Mouse (Mus musculus) embryonic facial prominence, embryonic 15.5 days (tissue): ENCODE measurements around the gene Klra5. TPM values are rescaled to one million over a fixed set of nuclear protein-coding genes. Genes with fewer than 3 reads are reported as not detected.
"Not testable (repeated sequence)": the region's sequence is repeated elsewhere in the genome, so short reads cannot be mapped to it uniquely, and the experiment has no call there.

Experiments used
- ATAC-seq: fragments of 200-750 bp; cut with Nextera tagmentation; 2 replicates; pipeline ENCODE4 v1.8.0; 2017; ENCODE audit warnings: low read depth, moderate TSS enrichment; ENCODE audit not compliant: insufficient number of reproducible peaks, low FRiP score, low TSS enrichment
- H3K27ac ChIP-seq: fragments of 300-500 bp; sonication (generic); replicated peaks from 2 replicates; pipeline ENCODE4 v1.5.1; 2015; ENCODE audit warnings: mild to moderate bottlenecking, inconsistent platforms
- H3K27me3 ChIP-seq: fragments of 300-500 bp; sonication (generic); 2 replicates; pipeline ENCODE4 v1.6.1; 2015; ENCODE audit warnings: inconsistent platforms
- H3K36me3 ChIP-seq: fragments of 300-500 bp; sonication (generic); 2 replicates; pipeline ENCODE4 v1.6.1; 2015; ENCODE audit warnings: mild to moderate bottlenecking, inconsistent platforms
- H3K4me1 ChIP-seq: fragments of 300-500 bp; sonication (generic); 2 replicates; pipeline ENCODE4 v1.6.1; 2015; ENCODE audit warnings: inconsistent platforms
- H3K4me2 ChIP-seq: fragments of 300-500 bp; sonication (generic); replicated peaks from 2 replicates; pipeline ENCODE4 v1.6.1; 2015; ENCODE audit warnings: mild to moderate bottlenecking, inconsistent platforms
- H3K4me3 ChIP-seq: fragments of 300-500 bp; sonication (generic); replicated peaks from 2 replicates; pipeline ENCODE4 v1.5.1; 2015; ENCODE audit warnings: mild to moderate bottlenecking, inconsistent platforms
- H3K9ac ChIP-seq: fragments of 300-500 bp; sonication (generic); 2 replicates; pipeline ENCODE4 v1.6.1; 2015; ENCODE audit warnings: inconsistent platforms
- H3K9me3 ChIP-seq: fragments of 300-500 bp; sonication (generic); replicated peaks from 2 replicates; pipeline ENCODE4 v1.6.1; 2016; ENCODE audit warnings: inconsistent platforms
- WGBS: fragments of 180-500 bp; shearing (Covaris S2); methylation state at CpG from one replicate; pipeline ENCODE4 v1.1.7; 2015; 5-methylcytosine and 5-hydroxymethylcytosine counted together
- polyA plus RNA-seq: library from polyadenylated mRNA; unstranded; fragments of >200 nt; fragmentation: Nextera tagmentation; extraction: Ambion mirVana; gene quantifications from 2 replicates; pipeline ENCODE4 v1.2.1, GENCODE M21; 2015

Klra5 gene
- not detected in 2 replicates for polyA plus RNA-seq

DNA sequence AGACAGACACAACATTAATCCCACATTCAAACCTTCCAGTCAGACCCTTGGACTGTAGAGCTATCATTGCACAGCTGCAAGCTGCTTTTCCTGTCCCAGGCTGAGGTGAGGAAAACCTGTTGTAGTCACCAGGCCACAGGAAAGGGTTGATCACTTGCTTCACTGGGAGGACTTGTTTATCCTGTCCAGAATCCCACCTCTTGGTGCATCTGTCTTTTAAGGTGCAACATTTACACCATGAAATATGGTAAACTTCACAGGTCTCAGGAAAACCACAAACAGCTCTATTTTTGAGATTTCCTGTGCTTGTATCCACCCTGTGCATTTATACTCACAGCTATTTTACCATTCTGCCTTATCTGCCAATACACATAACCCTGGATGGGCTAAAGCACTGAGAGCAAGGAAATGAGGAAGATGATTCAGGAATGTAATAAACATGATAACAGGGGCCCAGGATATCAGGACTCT is at the start of gene Klra5:
Gene Klra5 (minus strand): TSS at position 175 of the 471 bp plus-strand sequence.
- H3K4me2 ChIP-seq, H3K27ac ChIP-seq, H3K36me3 ChIP-seq, H3K9ac ChIP-seq, ATAC-seq, H3K9me3 ChIP-seq, H3K27me3 ChIP-seq, H3K4me3 ChIP-seq, H3K4me1 ChIP-seq: not testable (repeated sequence)

- Histone ChIP-seq H3K4me2 (no peak overlapping the region), H3K4me3 (no peak overlapping the region), H3K4me1 (no peaks in the 10 kb centered on the region), H3K27ac (no peak overlapping the region), H3K27me3 (no peaks in the 10 kb centered on the region), H3K9ac (no peak overlapping the region), H3K9me3 (no peaks in the 10 kb centered on the region; the same call in 1 of the 2 replicates), H3K36me3 (no peaks in the 10 kb centered on the region)
- no peak for ATAC-seq
- 75% methylated on average over 1 of the region's 1 CpGs for WGBS
These were observed 454 bp downstream of the Klra5 start for GRCm38 (mm10) chr6:129916996-129917395.

DNA sequence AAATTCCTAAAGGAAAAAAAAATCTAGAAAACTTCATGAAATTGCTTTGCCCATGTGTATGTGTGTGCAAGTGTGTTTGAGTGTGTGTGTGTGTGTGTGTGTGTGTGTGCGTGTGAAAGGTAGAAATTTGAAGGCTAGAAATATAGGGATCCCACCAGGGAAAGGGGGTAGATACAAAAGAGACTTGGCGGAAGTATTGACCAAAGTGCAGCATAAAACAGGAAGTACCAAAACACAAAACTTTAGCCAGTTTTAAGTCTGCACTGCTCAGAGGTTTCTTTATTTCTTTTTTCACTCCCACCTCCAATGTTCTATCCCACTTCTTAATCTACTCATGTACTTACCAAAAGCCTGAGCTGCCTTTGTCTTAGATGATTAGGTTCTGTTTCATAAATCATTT is 34.9 kb downstream of the Klra5 start:
- Histone ChIP-seq H3K36me3 (no peaks in the 10 kb centered on the region), H3K4me2 (no peak overlapping the region), H3K27me3 (no peaks in the 10 kb centered on the region), H3K27ac (no peak overlapping the region), H3K4me1 (no peaks in the 10 kb centered on the region), H3K4me3 (no peak overlapping the region), H3K9ac (no peak overlapping the region), H3K9me3 (no peaks in the 10 kb centered on the region)
- ATAC-seq, result no peak
- 92% methylated on average over 2 of the region's 2 CpGs for WGBS

DNA sequence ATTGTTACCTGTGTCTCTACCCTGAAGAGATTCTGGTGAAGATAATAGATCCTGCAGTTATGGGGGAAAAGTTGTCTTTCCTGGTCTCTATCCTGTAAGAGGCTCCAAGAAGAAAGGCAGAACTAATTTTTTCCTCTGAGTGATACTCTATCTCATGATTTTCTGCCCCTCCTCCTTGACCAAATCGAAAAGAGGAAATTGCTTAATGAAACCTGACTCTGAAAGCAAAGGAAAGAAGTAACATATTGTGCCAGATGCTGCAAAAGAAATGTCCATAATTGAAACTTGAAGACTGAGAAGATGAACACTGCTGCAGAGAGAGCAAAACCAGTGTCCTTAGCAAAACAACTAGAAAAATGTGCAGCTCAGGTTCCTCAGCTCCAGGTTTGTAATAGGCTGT is 40.9 kb downstream of the Klra5 start, which contains the start of gene Klra17:
Gene Klra17 (minus strand): TSS at position 124 of the 400 bp plus-strand sequence.
- Histone ChIP-seq H3K4me2 (no peak within 1 kb of the TSS), H3K9ac (no peak within 1 kb of the TSS), H3K4me1 (no peaks in the 10 kb centered on the region), H3K4me3 (no peak within 1 kb of the TSS), H3K9me3 (no peaks in the 10 kb centered on the region), H3K36me3 (no peaks in the 10 kb centered on the region), H3K27me3 (no peaks in the 10 kb centered on the region), H3K27ac (no peak within 1 kb of the TSS)
- no peak for ATAC-seq
- 29% methylated on average over 1 of the region's 1 CpGs for WGBS

GRCm38 (mm10) chr6:129862349-129862748 is 55.1 kb downstream of the Klra5 start, which contains the start of gene Gm17631:
Gm17631 (plus strand) TSS chr6:129862649.
- H3K4me1 ChIP-seq, ATAC-seq, H3K4me3 ChIP-seq, H3K9ac ChIP-seq, H3K9me3 ChIP-seq, H3K36me3 ChIP-seq, H3K27me3 ChIP-seq, H3K4me2 ChIP-seq, H3K27ac ChIP-seq: not testable (repeated sequence)
- WGBS, result no CpG with 5 or more reads among the region's 3 CpGs

Other genes starting within 250 kb of the Klra5 start
- 0.24 TPM in 1 of 2 replicates, not detected in the other for gene Klrc1, start 238.7 kb downstream of the Klra5 start, polyA plus RNA-seq
- not detected in 2 replicates for gene Klri1, start 200.5 kb downstream of the Klra5 start, polyA plus RNA-seq
- gene Klri2, start 177.2 kb downstream of the Klra5 start, polyA plus RNA-seq, result not detected in 2 replicates
- gene Gm156, start 133.4 kb downstream of the Klra5 start, polyA plus RNA-seq, result not detected in 2 replicates
- gene Gm17631, start 55.0 kb downstream of the Klra5 start, polyA plus RNA-seq, result not detected in 2 replicates
- gene Klra17, start 41.0 kb downstream of the Klra5 start, polyA plus RNA-seq, result 0.13 and 0.18 TPM in 2 replicates
- gene Klra6, start 109.3 kb upstream of the Klra5 start, polyA plus RNA-seq, result not detected in 2 replicates
- not detected in 2 replicates for gene Klra4, start 149.6 kb upstream of the Klra5 start, polyA plus RNA-seq
- gene Klra8, start 212.2 kb upstream of the Klra5 start, polyA plus RNA-seq, result not detected in 2 replicates